Mouse (Mus musculus): ENCODE results near the gene Ipo9.

- TF ChIP-seq GATA1 (IDR thresholded peaks at IDR 0.05; ENCODE audit: low read length) (no peak), TAL1 (IDR thresholded peaks at IDR 0.05; ENCODE audit: low read length) (no peak)
Observed at GRCm38 (mm10) chr1:135410967-135411366, 19.3 kb downstream of the Ipo9 start.

Data from erythroblast, embryonic 14.5 days (primary cell).